In the genomic region with DNA sequence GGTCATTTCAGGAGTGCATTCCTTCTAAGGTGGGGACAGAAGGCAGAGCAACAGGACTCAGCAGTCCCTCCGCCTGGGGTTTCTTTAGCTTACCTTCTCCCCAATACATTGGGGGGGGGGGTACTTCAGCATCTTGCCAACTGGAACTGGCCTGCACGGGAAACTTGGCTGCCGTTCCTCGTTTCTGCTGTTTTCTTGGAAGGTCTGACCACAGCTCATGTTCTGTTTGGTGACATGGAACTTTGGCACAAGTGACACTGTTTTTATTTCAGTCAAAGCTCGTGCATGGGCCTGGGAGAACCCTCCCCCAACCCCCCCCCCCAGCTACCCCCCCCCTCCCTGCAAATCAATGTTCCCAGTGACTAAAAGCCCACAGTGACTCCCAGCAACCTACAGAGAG, we compare ENCODE assay signal across 10 mouse cellular contexts. TPM values are rescaled to one million over a fixed set of nuclear protein-coding genes. Genes with fewer than 3 reads are reported as not detected.
DNase-seq lines count a peak whose midpoint lies in the region; ATAC-seq and TF ChIP-seq lines count a peak whose summit lies in the region.
"Had no signal": no experiment of that assay in that cellular context is flagged by ENCODE, and none has a peak within 500 bp of the region (broad histone marks: within the 10 kb centered on the region; RNA-seq: fewer than 3 reads in every experiment).

No protein-coding gene starts in this region.

- peak; percentile 52 for DNase-seq in adrenal gland, postnatal 10 days
- no peak for DNase-seq in adrenal gland, adult (ENCODE audit: inconsistent age in 2 of 2, low spot score in 1 of 2)
- peak; percentile 62 for DNase-seq in brain, embryonic 14.5 days (ENCODE audit: low read depth)
- DNase-seq in heart, postnatal 4 days, result peak; percentile 58
- no peak for DNase-seq in layer of hippocampus, postnatal 10 days (ENCODE audit: low spot score in 2 of 2)
- DNase-seq: kidney, adult 9 months had no signal

- no peaks in the 10 kb centered on the region for H3K9me3 ChIP-seq in hindbrain, embryonic 16.5 days (ENCODE audit: control insufficient read depth, low read length)
- H3K9me3 ChIP-seq in hindbrain, embryonic 12.5 days (replicated peaks), result no peaks in the 10 kb centered on the region

- TF ChIP-seq CTCF in brain, embryonic 14.5 days (IDR thresholded peaks at IDR 0.05; ENCODE audit: borderline replicate concordance, extremely low read depth, insufficient read depth, insufficient read length), result no peak

- no peaks in the 10 kb centered on the region for H3K36me3 ChIP-seq in hindbrain, embryonic 16.5 days (ENCODE audit: control insufficient read depth, insufficient read depth, low read length)
- H3K36me3 ChIP-seq in hindbrain, embryonic 12.5 days, result no peaks in the 10 kb centered on the region

- H3K4me1 ChIP-seq in hindbrain, embryonic 16.5 days (ENCODE audit: control insufficient read depth, insufficient read depth, low read depth, low read length), result peaks cover under 1% of the 10 kb centered on the region
- peaks cover 5% of the 10 kb centered on the region for H3K4me1 ChIP-seq in hindbrain, embryonic 12.5 days

- no peak overlapping the region for H3K4me2 ChIP-seq in hindbrain, embryonic 16.5 days (ENCODE audit: low read length)
- no peak overlapping the region for H3K4me2 ChIP-seq in hindbrain, embryonic 12.5 days (replicated peaks)

- 35% methylated on average over 5 of the region's 5 CpGs for WGBS in hindbrain, embryonic 16.5 days
- WGBS in hindbrain, embryonic 12.5 days, result 50% methylated on average over 5 of the region's 5 CpGs

- H3K27ac ChIP-seq in hindbrain, embryonic 16.5 days (ENCODE audit: low read depth, low read length), result peak overlapping the region; percentile 16; the same call in 1 of the 2 replicates
- no peak overlapping the region for H3K27ac ChIP-seq in hindbrain, embryonic 12.5 days

- no peaks in the 10 kb centered on the region for H3K27me3 ChIP-seq in hindbrain, embryonic 16.5 days (replicated peaks; ENCODE audit: control insufficient read depth, insufficient read depth, low read length)
- H3K27me3 ChIP-seq in hindbrain, embryonic 12.5 days, result no peaks in the 10 kb centered on the region; the same call in 1 of the 2 replicates

- peak; percentile 68 for ATAC-seq in hindbrain, embryonic 16.5 days
- no peak for ATAC-seq in hindbrain, embryonic 12.5 days (ENCODE audit: low FRiP score)
- ATAC-seq in megakaryocyte-erythroid progenitor cell, adult 5-6 weeks (replicated peaks; ENCODE audit: low FRiP score, low TSS enrichment, poor library complexity, severe bottlenecking), result no peak

- no peak for TF ChIP-seq POLR2A in brain, embryonic 14.5 days (IDR thresholded peaks at IDR 0.05; ENCODE audit: borderline replicate concordance, extremely low read depth, insufficient read depth, insufficient read length, poor library complexity, severe bottlenecking)

- H3K4me3 ChIP-seq in hindbrain, embryonic 16.5 days (ENCODE audit: low read length), result no peak overlapping the region
- no peak overlapping the region for H3K4me3 ChIP-seq in hindbrain, embryonic 12.5 days
- H3K4me3 ChIP-seq: myocyte had no signal

- no peak overlapping the region for H3K9ac ChIP-seq in hindbrain, embryonic 16.5 days (ENCODE audit: low read depth, low read length)
- no peak overlapping the region for H3K9ac ChIP-seq in hindbrain, embryonic 12.5 days

RNA-seq across cellular contexts. Expression of a gene that starts 58.0 kb away (rescaled TPM):
- total RNA-seq in adrenal gland, postnatal 10 days (2021), result 10 to 100 TPM; 19.6 to 21.3 TPM
- polyA plus RNA-seq in hindbrain, embryonic 16.5 days (2015; fragmentation: Nextera tagmentation; extraction: Ambion mirVana), result 86.1 and 87.4 TPM in 2 replicates
- polyA plus RNA-seq in hindbrain, embryonic 12.5 days (2016; fragmentation: Nextera tagmentation; extraction: Ambion mirVana), result 61.0 and 61.2 TPM in 2 replicates
- polyA plus RNA-seq in brain, embryonic 14.5 days (2012; rRNA removed), result 48.0 and 49.1 TPM in 2 replicates
- 10 to 100 TPM in 1 of 2 experiments, 1 to 10 TPM in 1; 9.4 to 12.0 TPM for total RNA-seq in heart, postnatal 4 days (2021)
- 10 to 100 TPM; 49.2 to 52.3 TPM for total RNA-seq in layer of hippocampus, postnatal 10 days (2021)
- total RNA-seq in megakaryocyte-erythroid progenitor cell, adult 5-6 weeks (2014; fragmentation: Nextera tagmentation), result 77.5 and 84.1 TPM in 2 replicates
- total RNA-seq in megakaryocyte-erythroid progenitor cell, adult 5-6 weeks (2017), result 23.6 and 42.7 TPM in 2 replicates

Comparison
In these comparisons a context has a peak if more than half of its experiments do, and no peak if none do; other contexts are left out.
1. DNase-seq: peak in adrenal gland, postnatal 10 days (single experiment), brain, embryonic 14.5 days (single experiment) and heart, postnatal 4 days (single experiment); none in adrenal gland, adult (0 of 2) and layer of hippocampus, postnatal 10 days (0 of 2).